Mouse (Mus musculus) CH12.LX (cell line): Measurements from ENCODE around the gene Dnajc28. TPM values are rescaled to one million over a fixed set of nuclear protein-coding genes. Genes with fewer than 3 reads are reported as not detected.

ENCODE experiments used
- DNase-seq: peaks from one replicate; pipeline ENCODE4 v3.0.0-alpha.2; 2013; ENCODE audit errors: extremely low read depth
- H3K27ac ChIP-seq: 2 replicates; pipeline ENCODE4 v1.5.1; 2012; ENCODE audit warnings: low read depth, mild to moderate bottlenecking, control low read depth, moderate library complexity; ENCODE audit not compliant: insufficient read depth
- H3K27me3 ChIP-seq: replicated peaks from 2 replicates; pipeline ENCODE3; 2012; ENCODE audit warnings: inconsistent platforms
- H3K36me3 ChIP-seq, 2 experiments: replicated peaks in 1 of 2; 2 replicates each; pipeline versions ENCODE3 to v1.6.1; 2012; ENCODE audit warnings: inconsistent platforms in 1 of 2, low read length in 1 of 2, mild to moderate bottlenecking in 1 of 2, mixed read lengths in 1 of 2, moderate library complexity in 1 of 2; ENCODE audit not compliant: control insufficient read depth in 1 of 2, insufficient read depth in 1 of 2
- H3K4me1 ChIP-seq, 2 experiments: 2 replicates each; pipeline ENCODE4 v1.6.1; 2012; ENCODE audit warnings: inconsistent platforms in 1 of 2, moderate library complexity in 1 of 2; ENCODE audit not compliant: insufficient read depth in 2 of 2, control insufficient read depth in 1 of 2
- H3K4me2 ChIP-seq: 2 replicates; pipeline ENCODE4 v1.6.1; 2012; ENCODE audit warnings: low read depth, mild to moderate bottlenecking, control low read depth; ENCODE audit not compliant: poor library complexity, insufficient read depth, severe bottlenecking
- H3K4me3 ChIP-seq, 3 experiments: fragments of 150-350 bp in 1 of 3; sonication (generic) in 1 of 3; replicated peaks in 1 of 3; 2 replicates each; pipeline versions ENCODE3 to v1.5.1; 2011 to 2012; ENCODE audit warnings: low read depth in 2 of 3, low read length in 2 of 3, mild to moderate bottlenecking in 2 of 3, moderate library complexity in 2 of 3, control low read depth in 1 of 3, improper control_type of control experiment in 1 of 3, inconsistent platforms in 1 of 3, mixed read lengths in 1 of 3; ENCODE audit not compliant: poor library complexity in 1 of 3
- H3K79me2 ChIP-seq: replicated peaks from 2 replicates; pipeline ENCODE4 v1.6.1; 2012; ENCODE audit warnings: mild to moderate bottlenecking, moderate library complexity; ENCODE audit not compliant: control insufficient read depth, poor library complexity, insufficient read depth, severe bottlenecking; ENCODE audit errors: extremely low read depth
- H3K9ac ChIP-seq: 2 replicates; pipeline ENCODE4 v1.6.1; 2012; ENCODE audit warnings: low read depth, mild to moderate bottlenecking, control low read depth, moderate library complexity; ENCODE audit not compliant: insufficient read depth
- H3K9me3 ChIP-seq: replicated peaks from 2 replicates; pipeline ENCODE3; 2012; ENCODE audit warnings: low read length, inconsistent platforms, mixed read lengths
- CHD2 ChIP-seq: IDR thresholded peaks from 2 replicates; pipeline ENCODE4 v1.6.1; 2011; ENCODE audit warnings: low read length, improper control_type of control experiment
- E2F4 ChIP-seq: IDR thresholded peaks from 2 replicates; pipeline ENCODE4 v1.6.1; 2011; ENCODE audit warnings: low read depth, low read length, improper control_type of control experiment; ENCODE audit not compliant: insufficient replicate concordance
- EP300 ChIP-seq: IDR thresholded peaks from 2 replicates; pipeline ENCODE4 v1.6.1; 2011; ENCODE audit warnings: low read length, improper control_type of control experiment
- GABPA ChIP-seq: IDR thresholded peaks from 2 replicates; pipeline ENCODE4 v1.6.1; 2012; ENCODE audit warnings: low read depth, low read length, improper control_type of control experiment, inconsistent platforms; ENCODE audit not compliant: insufficient replicate concordance
- IRF4 ChIP-seq: IDR thresholded peaks from 2 replicates; pipeline ENCODE4 v1.6.1; 2014; ENCODE audit warnings: low read depth, mild to moderate bottlenecking, inconsistent platforms, low read length, improper control_type of control experiment
- JUN ChIP-seq: IDR thresholded peaks from 2 replicates; pipeline ENCODE4 v1.6.1; 2011; ENCODE audit warnings: low read depth, mild to moderate bottlenecking, low read length, improper control_type of control experiment, moderate library complexity; ENCODE audit not compliant: insufficient read depth
- MAFK ChIP-seq: IDR thresholded peaks from 2 replicates; pipeline ENCODE4 v1.6.1; 2011; ENCODE audit warnings: low read length, improper control_type of control experiment; ENCODE audit not compliant: insufficient replicate concordance
- MEF2A ChIP-seq: IDR thresholded peaks from 2 replicates; pipeline ENCODE4 v1.6.1; 2014; ENCODE audit warnings: low read depth, mild to moderate bottlenecking, inconsistent platforms, low read length, improper control_type of control experiment, borderline replicate concordance
- NELFE ChIP-seq: IDR thresholded peaks from 2 replicates; pipeline ENCODE4 v1.6.1; 2011; ENCODE audit warnings: low read depth, low read length, improper control_type of control experiment
- NRF1 ChIP-seq: IDR thresholded peaks from 2 replicates; pipeline ENCODE4 v1.6.1; 2014; ENCODE audit warnings: low read depth, mild to moderate bottlenecking, inconsistent platforms, low read length, improper control_type of control experiment, moderate library complexity
- RAD21 ChIP-seq: IDR thresholded peaks from 2 replicates; pipeline ENCODE4 v1.6.1; 2011; ENCODE audit warnings: low read depth, mild to moderate bottlenecking, low read length, improper control_type of control experiment, moderate library complexity
- SIN3A ChIP-seq: IDR thresholded peaks from 2 replicates; pipeline ENCODE4 v1.6.1; 2012; ENCODE audit warnings: low read length, improper control_type of control experiment, inconsistent platforms
- SMC3 ChIP-seq: IDR thresholded peaks from 2 replicates; pipeline ENCODE4 v1.6.1; 2011; ENCODE audit warnings: low read depth, low read length, improper control_type of control experiment
- UBTF ChIP-seq: IDR thresholded peaks from 2 replicates; pipeline ENCODE4 v1.6.1; 2012; ENCODE audit warnings: low read depth, mild to moderate bottlenecking, inconsistent platforms, low read length, improper control_type of control experiment, moderate library complexity
- USF2 ChIP-seq: conservative IDR thresholded peaks from 2 replicates; pipeline ENCODE4 v1.6.1; 2011; ENCODE audit warnings: low read depth, low read length, improper control_type of control experiment
- ZC3H11A ChIP-seq: IDR thresholded peaks from 2 replicates; pipeline ENCODE4 v1.6.1; 2012; ENCODE audit warnings: low read depth, mild to moderate bottlenecking, inconsistent platforms, low read length, improper control_type of control experiment
- ZMIZ1 ChIP-seq: IDR thresholded peaks from 2 replicates; pipeline ENCODE4 v1.6.1; 2012; ENCODE audit warnings: low read depth, mild to moderate bottlenecking, inconsistent platforms, low read length, improper control_type of control experiment
- ZNF384 ChIP-seq: IDR thresholded peaks from 2 replicates; pipeline ENCODE4 v1.6.1; 2012; ENCODE audit warnings: low read depth, low read length, improper control_type of control experiment, inconsistent platforms
- dilution Hi-C: fragments of 300-500 bp; cut with MboI; formaldehyde crosslinking; loops from 2 replicates; pipeline ENCODE4 v1.14.3; 2020; ENCODE audit warnings: low sequenced_read_pairs; ENCODE audit not compliant: extremely low pct_unique_long_range_greater_than_20kb, extremely low pct_ligation_motif_present
- in situ Hi-C: fragments of 300-500 bp; cut with MboI; formaldehyde crosslinking; loops from 3 replicates; pipeline ENCODE4 v1.14.3; 2019; ENCODE audit warnings: low sequenced_read_pairs, low pct_ligation_motif_present, low pct_unique_long_range_greater_than_20kb, mixed read lengths
- polyA plus RNA-seq: library from polyadenylated mRNA; unstranded; fragments of >175 nt; gene quantifications from 2 replicates; pipeline ENCODE4 v1.2.1, GENCODE M21; 2012; ENCODE audit warnings: low read depth; ENCODE audit not compliant: insufficient read length
- total RNA-seq, 2 experiments: library from RNA; depleted of rRNA; stranded (reverse); fragments of 300-350 nt in 1 of 2; fragments of >200 nt in 1 of 2; gene quantifications; 2 replicates each; pipeline ENCODE4 v1.2.3; 2012 to 2014

Dnajc28 gene
- total and polyA plus RNA-seq, 3 experiments: 0.47 to 1.8 (median 0.97) TPM

GRCm38 (mm10) chr16:91614552-91614951 lies 4.3 kb downstream of the Dnajc28 start:
- peaks cover 0 to 2% of the 10 kb centered on the region in 2 experiments for H3K36me3 ChIP-seq
- no peak for DNase-seq
- no peaks in the 10 kb centered on the region for H3K79me2 ChIP-seq
- H3K4me1 ChIP-seq: peaks cover 5 to 20% of the 10 kb centered on the region in 2 experiments; a peak in 3 of 4 replicates
- TF ChIP-seq CHD2 (no peak), NELFE (no peak), E2F4 (no peak), GABPA (no peak), ZNF384 (no peak), ZMIZ1 (no peak), UBTF (no peak), USF2 (no peak)
- no peak overlapping the region for H3K4me2 ChIP-seq
- no peak overlapping the region for H3K4me3 ChIP-seq
- no peaks in the 10 kb centered on the region for H3K9me3 ChIP-seq
- H3K27me3 ChIP-seq: no peaks in the 10 kb centered on the region
- no peak overlapping the region for H3K9ac ChIP-seq
- in situ Hi-C loops: no loop called here
- no peak overlapping the region for H3K27ac ChIP-seq
- dilution Hi-C loops: no loop called here

- no peak for TF ChIP-seq ZMIZ1
- no peak for TF ChIP-seq MAFK
- no peak for TF ChIP-seq ZNF384
- no peak for TF ChIP-seq USF2
- no peak for TF ChIP-seq EP300
- no peak for TF ChIP-seq CHD2
- no peak for TF ChIP-seq NELFE
- no peak for TF ChIP-seq IRF4
- TF ChIP-seq ZC3H11A: no peak
- no peak for TF ChIP-seq NRF1
- TF ChIP-seq SIN3A: no peak
- TF ChIP-seq SMC3: no peak
- TF ChIP-seq JUN: no peak
- no peak for TF ChIP-seq RAD21
- no peak for TF ChIP-seq MEF2A
- TF ChIP-seq, all 38 proteins: peak for 0
- Histone ChIP-seq H3K27ac (no peak overlapping the region), H3K4me1 (peaks cover 0 to 10% of the 10 kb centered on the region in 2 experiments; a peak in 1 of 4 replicates), H3K9me3 (no peaks in the 10 kb centered on the region), H3K27me3 (no peaks in the 10 kb centered on the region), H3K79me2 (no peaks in the 10 kb centered on the region), H3K4me2 (no peak overlapping the region), H3K9ac (no peak overlapping the region), H3K4me3 (no peak overlapping the region), H3K36me3 (no peaks in the 10 kb centered on the region)
- dilution Hi-C loops (no loop called here), in situ Hi-C loops (no loop called here)
- no peak for DNase-seq
Measured at GRCm38 (mm10) chr16:91612525-91612924, 6.3 kb downstream of the Dnajc28 start.
